Mouse (Mus musculus) hindbrain, embryonic 14.5 days (tissue): ENCODE results near the gene Lrrc32. TPM values are rescaled to one million over a fixed set of nuclear protein-coding genes. Genes with fewer than 3 reads are reported as not detected.

ENCODE experiments used
- ATAC-seq: fragments of 200-750 bp; cut with Nextera tagmentation; 2 replicates; pipeline ENCODE4 v1.8.0; 2017; ENCODE audit warnings: moderate number of reproducible peaks, mild to moderate bottlenecking, moderate TSS enrichment, moderate library complexity; ENCODE audit not compliant: low FRiP score
- DNase-seq: peaks from one replicate; pipeline ENCODE4 v3.0.0-alpha.2; 2015; ENCODE audit warnings: low spot score
- H3K27ac ChIP-seq: fragments of 300-500 bp; sonication (generic); 2 replicates; pipeline ENCODE4 v1.5.1; 2014; ENCODE audit warnings: mild to moderate bottlenecking, moderate library complexity
- H3K27me3 ChIP-seq: fragments of 300-500 bp; sonication (generic); 2 replicates; pipeline ENCODE4 v1.6.1; 2014; ENCODE audit warnings: mild to moderate bottlenecking, low read length, mixed read lengths; ENCODE audit not compliant: control insufficient read depth, insufficient read depth
- H3K36me3 ChIP-seq: fragments of 300-500 bp; sonication (generic); replicated peaks from 2 replicates; pipeline ENCODE4 v1.6.1; 2014; ENCODE audit not compliant: control insufficient read depth, insufficient read depth
- H3K4me1 ChIP-seq: fragments of 300-500 bp; sonication (generic); replicated peaks from 2 replicates; pipeline ENCODE4 v1.6.1; 2014; ENCODE audit warnings: antibody characterized with exemption, low read length, mixed read lengths; ENCODE audit not compliant: control insufficient read depth, insufficient read depth
- H3K4me2 ChIP-seq: fragments of 300-500 bp; sonication (generic); replicated peaks from 2 replicates; pipeline ENCODE4 v1.6.1; 2014; ENCODE audit warnings: mild to moderate bottlenecking, moderate library complexity
- H3K4me3 ChIP-seq: fragments of 300-500 bp; sonication (generic); replicated peaks from 2 replicates; pipeline ENCODE4 v1.5.1; 2014; ENCODE audit warnings: mild to moderate bottlenecking, low read length
- H3K9ac ChIP-seq: fragments of 300-500 bp; sonication (generic); 2 replicates; pipeline ENCODE4 v1.6.1; 2014
- H3K9me3 ChIP-seq: fragments of 300-500 bp; sonication (generic); 2 replicates; pipeline ENCODE4 v1.6.1; 2016; ENCODE audit warnings: low read length; ENCODE audit not compliant: control insufficient read depth
- WGBS: fragments of 180-500 bp; shearing (Covaris S2); extraction: QIAGEN DNeasy Blood & Tissue Kit; methylation state at CpG from one replicate; pipeline ENCODE4 v1.1.7; 2014; 5-methylcytosine and 5-hydroxymethylcytosine counted together
- polyA plus RNA-seq: library from polyadenylated mRNA; unstranded; fragments of >200 nt; fragmentation: Nextera tagmentation; extraction: Ambion mirVana; gene quantifications from 2 replicates; pipeline ENCODE4 v1.2.1, GENCODE M21; 2014

Lrrc32 gene
- polyA plus RNA-seq, 1 experiment from 2014 or later, result 7.2 TPM

DNA sequence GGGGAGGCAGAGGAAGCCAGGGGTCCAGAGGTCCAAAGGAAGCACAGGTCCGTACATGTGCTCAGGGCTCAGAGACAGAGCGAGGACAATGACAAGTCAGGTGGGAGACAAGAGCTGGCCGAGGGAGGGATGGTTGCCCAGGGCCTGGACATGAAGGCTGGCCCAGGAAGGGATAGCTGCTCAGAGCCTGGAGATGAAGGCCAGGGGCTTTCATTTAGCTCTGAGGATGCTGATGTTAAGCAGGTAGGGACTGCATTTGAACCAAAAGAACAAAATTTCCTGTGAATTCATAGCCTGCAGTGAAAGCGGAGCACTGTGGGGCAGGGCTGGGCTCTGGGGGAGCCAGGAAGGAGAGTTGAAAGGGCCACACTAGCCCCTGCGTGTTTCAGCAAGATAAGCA, 3.2 kb downstream of the Lrrc32 start:
- no peak for ATAC-seq
- H3K4me2 ChIP-seq, result no peak overlapping the region; the same call in 1 of the 2 replicates

DNA sequence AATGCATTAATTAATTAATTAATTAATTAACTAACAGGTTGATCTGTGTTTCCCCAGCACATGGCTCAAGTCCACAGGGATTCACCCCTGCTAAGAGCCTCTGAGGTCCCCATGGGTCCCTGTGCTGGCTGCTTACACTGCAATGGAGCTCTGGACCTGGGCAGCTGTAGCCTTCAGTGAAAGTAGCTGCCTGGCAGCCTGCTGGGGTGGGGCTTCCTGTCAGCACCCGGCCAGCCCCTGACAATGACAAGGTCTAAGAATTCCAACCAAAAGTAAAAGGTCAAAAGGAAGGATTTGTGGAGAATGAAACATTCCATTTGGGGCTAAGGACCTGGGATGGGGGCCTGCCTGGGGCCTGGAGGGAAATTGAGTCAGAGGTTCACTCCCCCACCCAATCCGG, 4.2 kb downstream of the Lrrc32 start:
- no peak overlapping the region for H3K4me3 ChIP-seq
- no peak for ATAC-seq
- no peaks in the 10 kb centered on the region for H3K36me3 ChIP-seq
- no peaks in the 10 kb centered on the region for H3K9me3 ChIP-seq
- 72% methylated on average over 2 of the region's 2 CpGs for WGBS
- H3K27me3 ChIP-seq, result no peaks in the 10 kb centered on the region
- no peak overlapping the region for H3K4me2 ChIP-seq
- peaks cover 10% of the 10 kb centered on the region; the same call in 1 of the 2 replicates for H3K4me1 ChIP-seq
- DNase-seq, result no peak
- H3K27ac ChIP-seq, result no peak overlapping the region
- no peak overlapping the region for H3K9ac ChIP-seq

More for the DNA sequence above, 3.2 kb downstream of the Lrrc32 start:
- DNase-seq, result no peak
- Histone ChIP-seq H3K36me3 (no peaks in the 10 kb centered on the region), H3K9ac (no peak overlapping the region), H3K27ac (no peak overlapping the region), H3K4me3 (no peak overlapping the region), H3K27me3 (no peaks in the 10 kb centered on the region), H3K4me1 (peaks cover 10% of the 10 kb centered on the region; the same call in 1 of the 2 replicates), H3K9me3 (no peaks in the 10 kb centered on the region)
- WGBS, result 73% methylated on average over 5 of the region's 5 CpGs

- H3K27ac ChIP-seq, result no peak overlapping the region
- H3K4me3 ChIP-seq, result no peak overlapping the region
- no peak overlapping the region for H3K9ac ChIP-seq
- H3K36me3 ChIP-seq, result no peaks in the 10 kb centered on the region
- H3K9me3 ChIP-seq, result no peaks in the 10 kb centered on the region
- ATAC-seq (no peak), DNase-seq (no peak)
- H3K4me1 ChIP-seq, result peaks cover 8% of the 10 kb centered on the region; the same call in 1 of the 2 replicates
- H3K4me2 ChIP-seq, result no peak overlapping the region
- 75% methylated on average over 18 of the region's 18 CpGs for WGBS
- no peaks in the 10 kb centered on the region for H3K27me3 ChIP-seq
Observed at GRCm38 (mm10) chr7:98493901-98494480, 4.9 kb downstream of the Lrrc32 start.

DNA sequence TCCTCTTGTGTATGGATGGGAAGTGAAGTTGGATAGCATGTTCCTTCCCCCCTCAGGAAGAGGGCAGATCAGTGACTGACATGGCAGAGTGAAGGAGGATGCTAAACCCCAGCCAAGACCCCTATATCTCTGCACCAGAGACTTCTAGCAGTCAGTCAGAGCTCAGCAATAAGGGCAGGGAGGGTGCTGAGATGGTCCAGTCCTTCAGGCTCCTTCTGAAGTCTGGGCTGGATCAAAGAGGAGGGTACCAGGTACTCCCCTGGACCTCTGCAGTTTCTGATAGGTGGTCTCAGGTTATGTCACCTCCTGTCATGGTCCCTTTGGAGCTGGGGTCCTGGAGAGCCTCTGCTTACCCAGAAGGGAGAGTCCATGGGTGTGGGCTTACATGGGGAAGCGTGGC, 6.5 kb downstream of the Lrrc32 start:
- Histone ChIP-seq H3K9me3 (no peaks in the 10 kb centered on the region), H3K9ac (no peak overlapping the region), H3K4me3 (no peak overlapping the region), H3K4me1 (no peaks in the 10 kb centered on the region), H3K36me3 (no peaks in the 10 kb centered on the region), H3K27me3 (no peaks in the 10 kb centered on the region), H3K27ac (no peak overlapping the region), H3K4me2 (no peak overlapping the region)
- ATAC-seq, result no peak
- no peak for DNase-seq
- 82% methylated on average over 1 of the region's 1 CpGs for WGBS

GRCm38 (mm10) chr7:98497451-98497850, 8.4 kb downstream of the Lrrc32 start:
- DNase-seq, result no peak
- H3K4me3 ChIP-seq, result no peak overlapping the region
- H3K4me1 ChIP-seq, result no peaks in the 10 kb centered on the region
- no peaks in the 10 kb centered on the region for H3K9me3 ChIP-seq
- WGBS, result 71% methylated on average over 5 of the region's 5 CpGs
- no peak overlapping the region for H3K27ac ChIP-seq
- H3K4me2 ChIP-seq, result no peak overlapping the region
- H3K9ac ChIP-seq, result no peak overlapping the region
- no peaks in the 10 kb centered on the region for H3K36me3 ChIP-seq
- no peak for ATAC-seq
- no peaks in the 10 kb centered on the region for H3K27me3 ChIP-seq

DNA sequence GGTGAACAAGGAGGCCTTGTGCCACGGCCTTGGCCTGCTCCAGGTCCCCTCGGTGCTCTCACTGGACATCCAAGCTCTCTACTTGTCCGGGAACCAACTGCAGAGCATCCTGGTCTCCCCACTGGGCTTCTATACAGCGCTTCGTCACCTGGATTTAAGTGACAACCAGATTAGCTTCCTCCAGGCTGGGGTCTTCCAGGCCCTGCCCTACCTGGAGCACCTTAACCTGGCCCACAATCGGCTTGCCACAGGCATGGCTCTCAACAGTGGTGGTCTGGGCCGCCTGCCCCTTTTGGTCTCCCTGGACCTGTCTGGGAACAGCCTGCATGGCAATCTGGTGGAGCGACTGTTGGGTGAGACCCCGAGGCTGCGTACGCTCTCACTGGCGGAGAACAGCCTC, 9.0 kb downstream of the Lrrc32 start:
- no peaks in the 10 kb centered on the region for H3K9me3 ChIP-seq
- no peaks in the 10 kb centered on the region for H3K36me3 ChIP-seq
- no peak overlapping the region for H3K27ac ChIP-seq
- no peak overlapping the region for H3K4me3 ChIP-seq
- no peak for DNase-seq
- H3K27me3 ChIP-seq, result no peaks in the 10 kb centered on the region
- WGBS, result 88% methylated on average over 12 of the region's 12 CpGs
- ATAC-seq, result no peak
- no peak overlapping the region for H3K4me2 ChIP-seq
- H3K9ac ChIP-seq, result no peak overlapping the region
- no peaks in the 10 kb centered on the region for H3K4me1 ChIP-seq

- peaks cover 4% of the 10 kb centered on the region; the same call in 1 of the 2 replicates for H3K4me1 ChIP-seq
- WGBS, result 86% methylated on average over 20 of the region's 20 CpGs
- H3K27me3 ChIP-seq, result no peaks in the 10 kb centered on the region
- ATAC-seq (no peak), DNase-seq (no peak)
- H3K4me2 ChIP-seq, result no peak overlapping the region
- no peak overlapping the region for H3K9ac ChIP-seq
- no peak overlapping the region for H3K4me3 ChIP-seq
- H3K9me3 ChIP-seq, result no peaks in the 10 kb centered on the region
- H3K27ac ChIP-seq, result no peak overlapping the region
- H3K36me3 ChIP-seq, result no peaks in the 10 kb centered on the region
Observed at GRCm38 (mm10) chr7:98498656-98499560, 9.8 kb downstream of the Lrrc32 start.

- Histone ChIP-seq H3K4me3 (no peak overlapping the region), H3K27ac (no peak overlapping the region), H3K9me3 (no peaks in the 10 kb centered on the region), H3K36me3 (no peaks in the 10 kb centered on the region), H3K9ac (no peak overlapping the region), H3K4me2 (no peak overlapping the region), H3K4me1 (peaks cover 12% of the 10 kb centered on the region; the same call in 1 of the 2 replicates), H3K27me3 (no peaks in the 10 kb centered on the region)
- ATAC-seq (no peak), DNase-seq (no peak)
- 74% methylated on average over 25 of the region's 25 CpGs for WGBS
Observed at GRCm38 (mm10) chr7:98499561-98500292, 10.6 kb downstream of the Lrrc32 start.

DNA sequence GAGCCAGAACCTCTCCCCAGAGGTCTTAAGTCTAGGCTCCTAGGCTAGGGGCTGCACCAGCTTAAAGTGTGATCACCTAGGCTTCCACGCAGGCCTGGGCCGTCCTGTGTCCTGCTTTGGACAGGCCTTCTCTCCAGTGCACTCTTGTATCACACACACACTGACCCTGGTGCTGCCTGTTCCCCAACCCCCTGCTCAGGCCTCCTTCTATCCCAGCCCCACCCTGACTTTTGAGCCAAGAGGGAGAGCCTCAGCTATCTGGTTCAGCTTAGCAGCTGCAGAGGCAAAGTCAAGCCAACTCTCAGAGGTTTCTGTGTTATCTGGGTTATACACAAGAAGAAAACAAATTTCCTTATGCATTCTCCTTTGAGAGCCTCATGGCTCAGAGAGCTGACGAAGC, 11.4 kb downstream of the Lrrc32 start:
- no peak overlapping the region for H3K4me2 ChIP-seq
- no peak for ATAC-seq
- no peak for DNase-seq
- 89% methylated on average over 3 of the region's 3 CpGs for WGBS
- H3K4me1 ChIP-seq, result peaks cover 17% of the 10 kb centered on the region; the same call in 1 of the 2 replicates
- no peaks in the 10 kb centered on the region for H3K27me3 ChIP-seq
- H3K9ac ChIP-seq, result no peak overlapping the region
- H3K9me3 ChIP-seq, result no peaks in the 10 kb centered on the region
- no peak overlapping the region for H3K27ac ChIP-seq
- H3K4me3 ChIP-seq, result no peak overlapping the region
- no peaks in the 10 kb centered on the region for H3K36me3 ChIP-seq
